ENCODE assay signal across 12 mouse cellular contexts in genomic region chr19:29940239-29940638, GRCm38 (mm10). TPM values are rescaled to one million over a fixed set of nuclear protein-coding genes. Genes with fewer than 3 reads are reported as not detected.
DNase-seq lines count a peak whose midpoint lies in the region; ATAC-seq and TF ChIP-seq lines count a peak whose summit lies in the region.
"Had no signal": no experiment of that assay in that cellular context is flagged by ENCODE, and none has a peak within 500 bp of the region (broad histone marks: within the 10 kb centered on the region; RNA-seq: fewer than 3 reads in every experiment).

No protein-coding gene starts in this region.

- no peak for TF ChIP-seq CTCF in hindbrain, postnatal 0 days (IDR thresholded peaks at IDR 0.05; ENCODE audit: low read depth)

- ATAC-seq in granulocyte monocyte progenitor cell, adult 5-6 weeks (replicated peaks; ENCODE audit: poor library complexity, severe bottlenecking), result peak; percentile 97
- ATAC-seq in intestine, embryonic 14.5 days (replicated peaks; ENCODE audit: low FRiP score, low TSS enrichment, low read depth), result 0 out of 2 replicates have a peak, but pooled peaks have one; percentile 60
- ATAC-seq in megakaryocyte progenitor cell, adult 5-6 weeks (replicated peaks; ENCODE audit: poor library complexity), result peak; percentile 92
- ATAC-seq in hindbrain, postnatal 0 days, result no peak
- ATAC-seq: hindbrain, embryonic 16.5 days had no signal

- peak; percentile 35 for DNase-seq in gastrocnemius, adult 18-20 months (ENCODE audit: low spot score)
- no peak for DNase-seq in gastrocnemius, postnatal 25 days
- DNase-seq in intestine, embryonic 14.5 days (ENCODE audit: low spot score), result no peak
- DNase-seq in cerebellum, adult 8-10 months, result no peak
- no peak for DNase-seq in forebrain, embryonic 10.5 days (ENCODE audit: extremely low spot score, low spot score)
- DNase-seq in hindbrain, postnatal 0 days (ENCODE audit: low spot score), result no peak
- DNase-seq: cerebellum, postnatal 25 days had no signal

- H3K4me1 ChIP-seq in intestine, embryonic 14.5 days (replicated peaks; ENCODE audit: control insufficient read depth, insufficient read depth, low read length), result peaks cover 15% of the 10 kb centered on the region; the same call in 1 of the 2 replicates
- H3K4me1 ChIP-seq in forebrain, embryonic 10.5 days, result peaks cover 7% of the 10 kb centered on the region; the same call in 1 of the 2 replicates
- no peaks in the 10 kb centered on the region for H3K4me1 ChIP-seq in hindbrain, postnatal 0 days (ENCODE audit: insufficient read depth, low read length)
- H3K4me1 ChIP-seq: neural tube, embryonic 13.5 days had no signal

- no peaks in the 10 kb centered on the region for H3K27me3 ChIP-seq in intestine, embryonic 14.5 days (replicated peaks; ENCODE audit: control insufficient read depth, insufficient read depth, low read length)
- no peaks in the 10 kb centered on the region for H3K27me3 ChIP-seq in forebrain, embryonic 10.5 days (ENCODE audit: poor library complexity, severe bottlenecking)
- no peaks in the 10 kb centered on the region for H3K27me3 ChIP-seq in hindbrain, postnatal 0 days (ENCODE audit: insufficient read depth, low read length)
- H3K27me3 ChIP-seq: limb, embryonic 15.5 days; neural tube, embryonic 13.5 days had no signal

- H3K27ac ChIP-seq in intestine, embryonic 14.5 days (ENCODE audit: low read depth), result no peak overlapping the region
- H3K27ac ChIP-seq in forebrain, embryonic 10.5 days, result no peak overlapping the region
- H3K27ac ChIP-seq in hindbrain, postnatal 0 days, result no peak overlapping the region
- H3K27ac ChIP-seq: limb, embryonic 15.5 days; neural tube, embryonic 13.5 days had no signal

- no peak overlapping the region for H3K9ac ChIP-seq in intestine, embryonic 14.5 days (ENCODE audit: low read length)
- H3K9ac ChIP-seq in hindbrain, postnatal 0 days (replicated peaks; ENCODE audit: low read length), result no peak overlapping the region
- H3K9ac ChIP-seq: limb, embryonic 15.5 days; neural tube, embryonic 13.5 days had no signal

- no peak overlapping the region for H3K4me3 ChIP-seq in intestine, embryonic 14.5 days (ENCODE audit: low read depth, low read length)
- H3K4me3 ChIP-seq in forebrain, embryonic 10.5 days, result no peak overlapping the region
- no peak overlapping the region for H3K4me3 ChIP-seq in hindbrain, postnatal 0 days (ENCODE audit: low read length)
- H3K4me3 ChIP-seq: limb, embryonic 15.5 days; neural tube, embryonic 13.5 days had no signal

- no peaks in the 10 kb centered on the region for H3K36me3 ChIP-seq in intestine, embryonic 14.5 days (ENCODE audit: control insufficient read depth, insufficient read depth, low read length)
- H3K36me3 ChIP-seq in forebrain, embryonic 10.5 days (replicated peaks), result no peaks in the 10 kb centered on the region
- H3K36me3 ChIP-seq in hindbrain, postnatal 0 days (ENCODE audit: insufficient read depth, low read length), result no peaks in the 10 kb centered on the region
- H3K36me3 ChIP-seq: limb, embryonic 15.5 days; neural tube, embryonic 13.5 days had no signal

- no peaks in the 10 kb centered on the region for H3K9me3 ChIP-seq in intestine, embryonic 14.5 days (ENCODE audit: control insufficient read depth, low read length)
- no peaks in the 10 kb centered on the region for H3K9me3 ChIP-seq in forebrain, embryonic 10.5 days
- no peaks in the 10 kb centered on the region for H3K9me3 ChIP-seq in hindbrain, postnatal 0 days (ENCODE audit: low read length)
- H3K9me3 ChIP-seq: limb, embryonic 15.5 days; neural tube, embryonic 13.5 days had no signal

- H3K4me2 ChIP-seq in intestine, embryonic 14.5 days (ENCODE audit: low read length), result peak overlapping the region; percentile 33
- H3K4me2 ChIP-seq in hindbrain, postnatal 0 days (ENCODE audit: low read depth, low read length), result no peak overlapping the region
- H3K4me2 ChIP-seq: limb, embryonic 15.5 days; neural tube, embryonic 13.5 days had no signal

- WGBS in intestine, embryonic 14.5 days, result 35% methylated on average over 6 of the region's 6 CpGs
- 64% methylated on average over 6 of the region's 6 CpGs for WGBS in forebrain, embryonic 10.5 days
- 52% methylated on average over 6 of the region's 6 CpGs for WGBS in hindbrain, postnatal 0 days

RNA-seq across cellular contexts. Expression of gene Il33, which starts 15.3 kb away (rescaled TPM):
- 1 to 10 TPM; 3.8 to 8.0 TPM for total RNA-seq in gastrocnemius, adult 18-20 months (2021)
- 1 to 10 TPM; 3.3 to 5.6 TPM for total RNA-seq in gastrocnemius, postnatal 25 days (2021)
- total RNA-seq in granulocyte monocyte progenitor cell, adult 5-6 weeks (2014; fragmentation: Nextera tagmentation), result not detected in 2 replicates
- not detected in 2 replicates for total RNA-seq in granulocyte monocyte progenitor cell, adult 5-6 weeks (2017)
- polyA plus RNA-seq in intestine, embryonic 14.5 days (2014; fragmentation: Nextera tagmentation; extraction: Ambion mirVana), result 16.6 and 20.2 TPM in 2 replicates
- total RNA-seq in megakaryocyte progenitor cell, adult 5-6 weeks (2015), result not detected in 2 replicates
- total RNA-seq in megakaryocyte progenitor cell, adult 5-6 weeks (2017), result not detected in 2 replicates
- polyA plus RNA-seq in forebrain, embryonic 10.5 days (2016; fragmentation: Nextera tagmentation; extraction: Ambion mirVana), result 0.48 and 0.68 TPM in 2 replicates
- total RNA-seq in hindbrain, postnatal 0 days (2014; rRNA removed), result 13.7 and 15.3 TPM in 2 replicates
- polyA plus RNA-seq in hindbrain, postnatal 0 days (2015; fragmentation: Nextera tagmentation; extraction: Ambion mirVana), result 16.9 and 19.0 TPM in 2 replicates

Comparison
In these comparisons a context has a peak if more than half of its experiments do, and no peak if none do; other contexts are left out.
1. RNA of gene Il33, which starts 15.3 kb away (total RNA-seq): 13.7 to 15.3 TPM in hindbrain, postnatal 0 days, 3.8 to 8.0 TPM in gastrocnemius, adult 18-20 months and 3.3 to 5.6 TPM in gastrocnemius, postnatal 25 days; not detected in granulocyte monocyte progenitor cell, adult 5-6 weeks and not detected in megakaryocyte progenitor cell, adult 5-6 weeks; every median in the first group is over 4 times any median in the second.